Mouse (Mus musculus): ENCODE data around the gene Dip2b.
A peak's percentile ranks its signal among the peaks of the same experiment; 100 is the strongest.

Dip2b gene

GRCm38 (mm10) chr15:100177575-100177974 is 139.1 kb downstream of the Dip2b start:
- DNase-seq (ENCODE audit: low read depth, low spot score): no peak

- DNase-seq (ENCODE audit: low read depth, low spot score): no peak
These were observed 140.0 kb downstream of the Dip2b start for GRCm38 (mm10) chr15:100178487-100178886.

GRCm38 (mm10) chr15:100179685-100180084 is 141.2 kb downstream of the Dip2b start:
- no peak for DNase-seq (ENCODE audit: low read depth, low spot score)

- DNase-seq (ENCODE audit: low read depth, low spot score): no peak
These were observed 141.8 kb downstream of the Dip2b start for GRCm38 (mm10) chr15:100180221-100180620.

- DNase-seq (ENCODE audit: low read depth, low spot score): no peak
These were observed 143.4 kb downstream of the Dip2b start for GRCm38 (mm10) chr15:100181841-100182240.

- DNase-seq (ENCODE audit: low read depth, low spot score): no peak
These were observed 144.2 kb downstream of the Dip2b start for GRCm38 (mm10) chr15:100182526-100183280.

GRCm38 (mm10) chr15:100183510-100183909 is 145.0 kb downstream of the Dip2b start:
- DNase-seq (ENCODE audit: low read depth, low spot score): no peak

GRCm38 (mm10) chr15:100184821-100185496 is 146.5 kb downstream of the Dip2b start:
- no peak for DNase-seq (ENCODE audit: low read depth, low spot score)

- DNase-seq (ENCODE audit: low read depth, low spot score): no peak
These were observed 147.8 kb downstream of the Dip2b start for GRCm38 (mm10) chr15:100186234-100186633.

- DNase-seq (ENCODE audit: low read depth, low spot score): no peak
These were observed 148.6 kb downstream of the Dip2b start for GRCm38 (mm10) chr15:100186882-100187672.

- no peak for DNase-seq (ENCODE audit: low read depth, low spot score)
These were observed 150.1 kb downstream of the Dip2b start for GRCm38 (mm10) chr15:100188542-100188941.

- no peak for DNase-seq (ENCODE audit: low read depth, low spot score)
These were observed 150.5 kb downstream of the Dip2b start for GRCm38 (mm10) chr15:100188962-100189404.

- DNase-seq (ENCODE audit: low read depth, low spot score): peak; percentile 71
These were observed 151.6 kb downstream of the Dip2b start for GRCm38 (mm10) chr15:100190083-100190482.

- DNase-seq (ENCODE audit: low read depth, low spot score): peak; percentile 82
These were observed 160.7 kb downstream of the Dip2b start for GRCm38 (mm10) chr15:100198983-100199745.

- DNase-seq (ENCODE audit: low read depth, low spot score): peak; percentile 66
These were observed 161.3 kb downstream of the Dip2b start for GRCm38 (mm10) chr15:100199790-100200189.

GRCm38 (mm10) chr15:100201806-100202205 is 163.3 kb downstream of the Dip2b start:
- no peak for DNase-seq (ENCODE audit: low read depth, low spot score)

GRCm38 (mm10) chr15:100202431-100203015 is 164.1 kb downstream of the Dip2b start:
- no peak for DNase-seq (ENCODE audit: low read depth, low spot score)

GRCm38 (mm10) chr15:100204574-100204973 is 166.1 kb downstream of the Dip2b start:
- no peak for DNase-seq (ENCODE audit: low read depth, low spot score)

- no peak for DNase-seq (ENCODE audit: low read depth, low spot score)
These were observed 171.5 kb downstream of the Dip2b start for GRCm38 (mm10) chr15:100210013-100210412.

GRCm38 (mm10) chr15:100213339-100213738 is 174.9 kb downstream of the Dip2b start:
- DNase-seq (ENCODE audit: low read depth, low spot score): no peak

- DNase-seq (ENCODE audit: low read depth, low spot score): no peak
These were observed 176.6 kb downstream of the Dip2b start for GRCm38 (mm10) chr15:100215092-100215491.
